Mouse (Mus musculus) olfactory bulb, adult 2 months (tissue): ENCODE results near the gene Slc25a34. TPM values are rescaled to one million over a fixed set of nuclear protein-coding genes. Genes with fewer than 3 reads are reported as not detected.

ENCODE experiments used
- H3K27ac ChIP-seq: fragments of 200-500 bp; 2 replicates; pipeline ENCODE4 v1.5.1; 2012; ENCODE audit warnings: low read depth, low read length; ENCODE audit not compliant: insufficient read depth
- H3K4me1 ChIP-seq: fragments of 200-500 bp; 2 replicates; pipeline ENCODE4 v1.6.1; 2012; ENCODE audit warnings: low read length; ENCODE audit not compliant: control insufficient read depth, insufficient read depth
- H3K4me3 ChIP-seq: fragments of 200-500 bp; 2 replicates; pipeline ENCODE4 v1.5.1; 2012; ENCODE audit warnings: mild to moderate bottlenecking, low read depth, low read length, moderate library complexity; ENCODE audit not compliant: insufficient read depth
- CTCF ChIP-seq: fragments of 200-500 bp; IDR thresholded peaks from 2 replicates; pipeline ENCODE4 v1.5.1; 2012; ENCODE audit warnings: low read depth, mild to moderate bottlenecking, low read length, moderate library complexity; ENCODE audit not compliant: insufficient read depth
- POLR2A ChIP-seq: fragments of 200-500 bp; IDR thresholded peaks from 2 replicates; pipeline ENCODE4 v1.6.1; 2012; ENCODE audit warnings: mild to moderate bottlenecking, low read depth, low read length, moderate library complexity; ENCODE audit not compliant: insufficient read depth
- WGBS: fragments of 180-500 bp; shearing (Covaris S2); methylation state at CpG from one replicate; pipeline ENCODE4 v1.1.7; 2018; 5-methylcytosine and 5-hydroxymethylcytosine counted together
- polyA plus RNA-seq: library from polyadenylated mRNA; stranded (reverse); fragments of >200 nt; gene quantifications from 2 replicates; pipeline ENCODE4 v1.2.4, GENCODE M21; 2012; ENCODE audit warnings: low replicate concordance; ENCODE audit not compliant: missing spikeins, insufficient read depth, insufficient read length

The Slc25a34 gene
- polyA plus RNA-seq, 1 experiment = not detected

DNA sequence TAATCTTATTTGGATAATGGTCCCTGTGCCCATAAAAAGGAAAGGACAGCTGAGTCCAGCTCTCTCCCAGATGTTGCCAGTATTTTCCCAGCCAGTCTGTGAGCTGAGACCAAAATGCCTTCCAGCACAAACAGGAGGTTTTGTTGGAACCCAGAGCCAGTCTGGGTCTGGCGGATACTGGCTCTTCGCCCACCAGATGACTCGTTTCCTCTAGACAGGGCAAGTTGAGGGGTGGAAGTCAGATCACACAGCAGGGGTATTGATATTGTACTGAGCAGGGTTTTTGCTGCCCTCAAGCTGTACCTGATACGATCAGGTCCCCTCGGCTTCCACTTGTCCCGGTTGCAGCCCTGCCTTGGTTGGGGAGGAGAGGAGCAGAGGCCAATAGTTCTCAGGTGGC is 14.1 kb downstream of the Slc25a34 start:
- no peak overlapping the region for H3K4me3 ChIP-seq
- no peaks in the 10 kb centered on the region for H3K4me1 ChIP-seq
- whole genome bisulfite sequencing = 73% methylated on average over 6 of the region's 6 CpGs
- TF ChIP-seq CTCF = no peak
- H3K27ac ChIP-seq = no peak overlapping the region

- WGBS = 88% methylated on average over 11 of the region's 11 CpGs
- Histone ChIP-seq H3K27ac (no peak within 1 kb of the TSS), H3K4me1 (peaks cover 3% of the 10 kb centered on the region; the same call in 1 of the 2 replicates), H3K4me3 (no peak within 1 kb of the TSS)
- TF ChIP-seq POLR2A (no peak), CTCF (no peak)
Measured at GRCm38 (mm10) chr4:141605861-141606260, 17.8 kb downstream of the Slc25a34 start, which contains the start of gene Fblim1. TSS of gene Fblim1 (minus strand) at chr4:141606096.

DNA sequence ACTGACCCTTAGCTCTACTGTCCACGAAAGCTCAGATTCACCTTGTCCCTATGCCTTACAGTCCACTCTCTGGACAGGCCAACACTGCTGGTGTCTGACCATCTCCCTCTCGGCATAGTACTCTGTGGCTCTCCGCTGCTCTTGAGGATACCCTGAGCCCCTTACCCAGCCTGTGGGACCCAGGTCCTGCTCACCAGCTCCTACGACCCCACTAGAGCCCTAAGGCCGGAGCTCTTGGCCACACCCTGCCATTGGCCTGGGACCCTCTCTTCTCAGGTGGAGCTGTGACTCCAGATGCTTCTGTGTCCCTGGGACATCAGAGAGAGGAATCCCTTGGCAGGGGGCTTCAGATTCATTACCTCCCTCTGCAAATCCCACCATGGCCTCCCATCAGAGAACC is 18.2 kb downstream of the Slc25a34 start:
- WGBS = 94% methylated on average over 5 of the region's 5 CpGs
- TF ChIP-seq POLR2A (no peak), CTCF (no peak)
- Histone ChIP-seq H3K4me3 (no peak overlapping the region), H3K4me1 (peaks cover 3% of the 10 kb centered on the region; the same call in 1 of the 2 replicates), H3K27ac (no peak overlapping the region)

- Histone ChIP-seq H3K4me1 (peaks cover 8% of the 10 kb centered on the region), H3K27ac (no peak overlapping the region), H3K4me3 (no peak overlapping the region)
- TF ChIP-seq CTCF = no peak
- no peak for TF ChIP-seq POLR2A
- 66% methylated on average over 8 of the region's 8 CpGs for WGBS
Measured at GRCm38 (mm10) chr4:141604493-141604892, 19.1 kb downstream of the Slc25a34 start.

DNA sequence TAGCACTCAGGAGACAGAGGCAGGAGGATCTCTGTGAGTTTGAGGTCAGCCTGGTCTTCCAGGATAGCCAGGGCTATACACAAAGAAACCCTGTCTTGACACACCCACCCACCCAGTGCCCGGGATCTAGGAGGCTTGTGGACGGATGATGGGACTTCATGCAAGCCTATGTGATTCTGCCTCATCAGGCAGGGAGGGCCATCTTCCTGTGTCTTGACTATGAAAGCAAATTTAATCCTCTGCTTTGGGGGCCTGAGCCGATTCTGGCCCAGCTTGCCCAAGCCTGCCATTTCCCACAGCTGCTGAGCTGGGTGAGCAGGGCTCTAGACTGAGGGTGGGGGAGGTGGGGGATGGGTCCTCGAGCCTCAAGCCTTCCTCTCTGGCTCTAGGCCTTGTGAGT is 19.7 kb downstream of the Slc25a34 start:
- no peak overlapping the region for H3K4me3 ChIP-seq
- WGBS = 70% methylated on average over 4 of the region's 4 CpGs
- no peak overlapping the region for H3K27ac ChIP-seq
- TF ChIP-seq POLR2A (no peak), CTCF (no peak)
- H3K4me1 ChIP-seq = peaks cover 14% of the 10 kb centered on the region

DNA sequence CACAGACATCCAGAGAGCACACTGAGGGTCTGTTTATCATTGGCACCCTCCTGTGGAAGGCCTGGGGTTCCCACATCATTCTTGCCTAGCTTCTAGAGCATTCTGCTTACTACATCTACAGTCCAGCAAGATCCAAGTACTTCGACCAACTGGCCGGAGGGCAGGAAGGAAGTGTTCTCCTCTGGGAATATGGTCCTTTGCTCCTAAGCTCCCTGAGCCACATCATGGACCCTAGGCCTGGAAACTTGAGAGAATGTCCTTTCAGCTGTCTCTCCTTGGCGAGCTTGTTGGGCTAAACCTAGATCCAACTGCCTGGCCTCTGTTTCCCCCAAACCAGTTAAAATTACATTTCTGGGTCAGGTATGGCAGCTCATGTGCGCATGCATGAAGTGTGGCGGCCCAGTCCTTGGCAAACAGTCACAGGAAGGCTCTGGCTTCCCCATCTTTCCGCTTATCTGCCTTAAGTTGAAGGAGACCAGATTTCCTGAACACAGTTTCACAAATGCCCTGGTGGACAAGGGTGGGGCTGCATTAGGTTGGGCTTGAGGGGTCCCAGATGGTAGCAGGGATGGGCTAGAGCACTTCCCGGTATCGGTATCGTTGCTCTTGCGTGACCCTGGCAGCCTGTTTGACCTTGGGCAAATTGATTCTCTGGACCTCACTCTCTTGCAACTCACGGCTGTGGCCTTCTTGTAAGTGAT is 20.9 kb downstream of the Slc25a34 start:
- no peak overlapping the region for H3K27ac ChIP-seq
- no peak overlapping the region for H3K4me3 ChIP-seq
- TF ChIP-seq CTCF (no peak), POLR2A (no peak)
- peaks cover 18% of the 10 kb centered on the region for H3K4me1 ChIP-seq
- 95% methylated on average over 11 of the region's 11 CpGs for WGBS

DNA sequence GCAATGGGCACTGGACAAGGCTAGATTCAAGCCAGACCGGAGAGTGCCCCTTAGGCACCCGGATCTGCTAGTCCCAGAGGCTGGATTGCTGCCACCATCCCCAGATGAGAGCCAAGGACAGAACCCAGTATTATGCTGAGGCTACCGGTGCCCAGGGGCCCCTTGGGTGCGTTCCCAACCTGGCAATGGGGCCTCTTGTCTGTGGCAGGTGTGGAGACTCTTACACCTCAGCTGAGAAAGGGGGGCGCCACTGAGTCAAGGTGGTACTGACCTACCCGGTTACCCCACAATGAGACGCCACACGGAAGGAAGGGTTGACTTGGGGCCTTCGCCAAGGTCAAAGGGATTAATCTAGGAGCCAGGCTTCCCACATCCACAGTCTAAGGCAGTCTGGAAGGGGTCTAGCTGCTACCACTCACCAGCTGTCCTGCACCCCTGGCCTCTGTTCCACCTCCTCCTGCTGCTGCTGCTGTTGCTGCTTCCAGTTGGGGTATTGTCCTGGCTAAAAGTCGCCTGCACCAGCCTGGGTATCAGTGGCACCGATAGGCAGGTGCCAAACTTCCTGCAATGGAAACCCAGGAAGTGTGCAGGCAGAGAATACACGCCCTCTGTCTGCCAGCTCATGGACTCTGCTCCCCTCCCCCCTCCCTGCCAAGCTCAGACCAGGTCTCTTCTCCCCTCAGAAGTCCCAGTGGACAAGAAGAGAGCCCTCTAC is 22.3 kb downstream of the Slc25a34 start:
- TF ChIP-seq CTCF (no peak), POLR2A (no peak)
- Histone ChIP-seq H3K4me1 (peaks cover 18% of the 10 kb centered on the region), H3K27ac (no peak overlapping the region), H3K4me3 (no peak overlapping the region)
- 70% methylated on average over 12 of the region's 12 CpGs for WGBS

DNA sequence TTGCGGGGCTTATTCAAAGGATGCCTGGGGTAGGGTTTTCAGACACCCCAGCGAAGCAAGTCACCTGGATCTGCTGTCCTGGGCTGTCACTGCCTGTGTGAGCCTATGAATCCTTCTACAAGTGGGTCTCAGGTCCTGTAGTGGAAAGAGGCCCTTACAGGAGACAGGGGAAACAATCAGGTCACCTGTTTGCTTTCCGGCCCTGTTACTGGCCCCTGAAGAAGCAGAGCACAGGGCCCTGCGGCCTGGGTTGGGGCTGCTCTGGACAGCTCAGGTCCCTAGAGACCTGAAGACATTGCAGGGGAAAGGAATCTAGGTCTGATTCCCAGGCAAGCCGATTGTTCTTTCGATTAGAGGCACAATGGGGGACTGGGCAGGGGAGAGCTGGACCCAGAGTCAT is 23.3 kb downstream of the Slc25a34 start:
- 66% methylated on average over 6 of the region's 6 CpGs for WGBS
- Histone ChIP-seq H3K4me1 (peaks cover 18% of the 10 kb centered on the region), H3K27ac (no peak overlapping the region), H3K4me3 (no peak overlapping the region)
- no peak for TF ChIP-seq POLR2A
- TF ChIP-seq CTCF = no peak
